Mouse (Mus musculus) heart, embryonic 10.5 days (tissue): ENCODE results near the gene Kat5. TPM values are rescaled to one million over a fixed set of nuclear protein-coding genes. Genes with fewer than 3 reads are reported as not detected.

Source experiments
- DNase-seq: peaks from one replicate; pipeline ENCODE4 v3.0.0-alpha.2; 2017; ENCODE audit warnings: low spot score
- H3K27ac ChIP-seq: fragments of 300-500 bp; sonication (generic); 2 replicates; pipeline ENCODE4 v1.5.1; 2016; ENCODE audit warnings: mild to moderate bottlenecking
- H3K27me3 ChIP-seq: fragments of 300-500 bp; sonication (generic); 2 replicates; pipeline ENCODE4 v1.6.1; 2016; ENCODE audit warnings: mild to moderate bottlenecking; ENCODE audit not compliant: poor library complexity, insufficient read depth, severe bottlenecking
- H3K36me3 ChIP-seq: fragments of 300-500 bp; sonication (generic); 2 replicates; pipeline ENCODE4 v1.6.1; 2016; ENCODE audit warnings: mild to moderate bottlenecking, moderate library complexity
- H3K4me1 ChIP-seq: fragments of 300-500 bp; sonication (generic); 2 replicates; pipeline ENCODE4 v1.6.1; 2016; ENCODE audit warnings: mild to moderate bottlenecking
- H3K4me3 ChIP-seq: fragments of 300-500 bp; sonication (generic); 2 replicates; pipeline ENCODE4 v1.5.1; 2016; ENCODE audit warnings: mild to moderate bottlenecking, moderate library complexity
- H3K9me3 ChIP-seq: fragments of 300-500 bp; sonication (generic); 2 replicates; pipeline ENCODE4 v1.6.1; 2016; ENCODE audit warnings: mild to moderate bottlenecking, moderate library complexity
- WGBS: fragments of 180-500 bp; shearing (Covaris S2); methylation state at CpG from one replicate; pipeline ENCODE4 v1.1.7; 2016; 5-methylcytosine and 5-hydroxymethylcytosine counted together
- polyA plus RNA-seq: library from polyadenylated mRNA; unstranded; fragments of >200 nt; fragmentation: Nextera tagmentation; extraction: Ambion mirVana; gene quantifications from 2 replicates; pipeline ENCODE4 v1.2.1, GENCODE M21; 2016

The Kat5 gene
- polyA plus RNA-seq, 1 experiment from 2014 or later, result 33.2 TPM

DNA sequence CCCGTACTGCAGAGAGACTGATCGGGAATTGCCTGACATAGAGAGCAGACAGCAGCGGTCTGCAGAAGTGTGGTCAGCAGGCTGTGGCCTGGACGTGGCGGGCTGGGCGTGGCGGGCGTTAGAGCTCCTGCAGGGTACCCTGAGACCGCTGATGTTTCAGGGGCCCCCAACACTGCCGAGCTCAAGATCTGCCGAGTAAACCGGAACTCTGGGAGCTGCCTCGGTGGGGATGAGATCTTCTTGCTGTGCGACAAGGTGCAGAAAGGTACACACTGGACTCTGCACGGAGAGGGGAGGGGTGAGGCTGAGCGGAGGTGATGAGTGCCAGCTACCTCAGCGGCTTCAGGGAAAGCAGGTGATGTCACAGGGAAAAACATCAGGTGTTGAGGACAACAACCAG, 31.0 kb upstream of the Kat5 start:
- Histone ChIP-seq H3K27me3 (no peaks in the 10 kb centered on the region), H3K4me1 (peaks cover 52% of the 10 kb centered on the region), H3K36me3 (peaks cover 74% of the 10 kb centered on the region), H3K27ac (peak overlapping the region; percentile 59), H3K9me3 (no peaks in the 10 kb centered on the region), H3K4me3 (no peak overlapping the region)
- DNase-seq, result no peak
- 81% methylated on average over 17 of the region's 17 CpGs for WGBS

DNA sequence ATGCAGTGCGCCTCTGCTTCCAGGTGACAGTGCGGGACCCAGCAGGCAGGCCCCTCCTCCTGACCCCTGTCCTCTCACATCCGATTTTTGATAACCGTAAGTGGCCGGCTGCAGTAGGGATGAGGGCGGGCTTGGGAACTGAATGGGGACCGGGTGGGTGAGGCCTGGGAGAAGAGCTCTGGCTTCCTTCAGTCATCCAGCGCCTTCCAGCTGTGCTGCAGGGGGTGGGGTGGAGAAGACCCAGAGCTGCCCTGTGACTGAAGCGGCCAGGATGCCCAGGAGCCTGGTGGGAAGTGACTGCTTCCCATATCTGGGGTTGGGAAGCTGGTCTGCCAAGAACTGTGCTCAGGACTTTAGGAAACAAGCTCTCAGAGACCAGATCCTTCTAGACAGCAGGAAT, 30.3 kb upstream of the Kat5 start:
- 20% methylated on average over 9 of the region's 9 CpGs for WGBS
- Histone ChIP-seq H3K27me3 (no peaks in the 10 kb centered on the region), H3K36me3 (peaks cover 67% of the 10 kb centered on the region), H3K4me3 (peak overlapping the region; percentile 33), H3K9me3 (no peaks in the 10 kb centered on the region), H3K4me1 (peaks cover 52% of the 10 kb centered on the region), H3K27ac (peak overlapping the region; percentile 59)
- peak; percentile 86 for DNase-seq

DNA sequence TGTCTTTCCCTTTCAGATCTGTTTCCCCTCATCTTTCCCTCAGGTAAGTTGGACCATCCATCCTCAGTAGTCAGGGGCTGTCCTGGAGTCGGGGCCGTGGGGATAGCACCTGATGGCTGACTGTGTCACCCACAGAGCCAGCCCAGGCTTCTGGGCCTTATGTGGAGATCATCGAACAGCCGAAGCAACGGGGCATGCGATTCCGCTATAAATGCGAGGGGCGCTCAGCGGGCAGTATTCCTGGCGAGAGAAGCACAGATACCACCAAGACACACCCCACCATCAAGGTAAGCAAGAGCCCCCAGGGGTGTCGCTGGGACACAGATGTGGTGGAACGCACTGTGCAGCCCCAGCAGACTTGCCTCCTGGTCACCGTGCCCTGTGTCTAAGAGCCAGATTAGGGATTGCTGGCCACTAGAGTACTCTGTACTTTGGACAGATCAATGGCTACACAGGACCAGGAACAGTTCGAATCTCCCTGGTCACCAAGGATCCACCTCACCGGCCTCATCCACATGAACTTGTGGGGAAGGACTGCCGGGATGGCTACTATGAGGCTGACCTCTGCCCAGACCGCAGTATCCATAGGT, 28.5 kb upstream of the Kat5 start:
- peaks cover 52% of the 10 kb centered on the region for H3K4me1 ChIP-seq
- H3K9me3 ChIP-seq, result no peaks in the 10 kb centered on the region
- H3K27ac ChIP-seq, result peak overlapping the region; percentile 97
- H3K4me3 ChIP-seq, result peak overlapping the region; percentile 80
- 89% methylated on average over 18 of the region's 18 CpGs for WGBS
- H3K36me3 ChIP-seq, result peaks cover 49% of the 10 kb centered on the region
- no peak for DNase-seq
- H3K27me3 ChIP-seq, result no peaks in the 10 kb centered on the region

DNA sequence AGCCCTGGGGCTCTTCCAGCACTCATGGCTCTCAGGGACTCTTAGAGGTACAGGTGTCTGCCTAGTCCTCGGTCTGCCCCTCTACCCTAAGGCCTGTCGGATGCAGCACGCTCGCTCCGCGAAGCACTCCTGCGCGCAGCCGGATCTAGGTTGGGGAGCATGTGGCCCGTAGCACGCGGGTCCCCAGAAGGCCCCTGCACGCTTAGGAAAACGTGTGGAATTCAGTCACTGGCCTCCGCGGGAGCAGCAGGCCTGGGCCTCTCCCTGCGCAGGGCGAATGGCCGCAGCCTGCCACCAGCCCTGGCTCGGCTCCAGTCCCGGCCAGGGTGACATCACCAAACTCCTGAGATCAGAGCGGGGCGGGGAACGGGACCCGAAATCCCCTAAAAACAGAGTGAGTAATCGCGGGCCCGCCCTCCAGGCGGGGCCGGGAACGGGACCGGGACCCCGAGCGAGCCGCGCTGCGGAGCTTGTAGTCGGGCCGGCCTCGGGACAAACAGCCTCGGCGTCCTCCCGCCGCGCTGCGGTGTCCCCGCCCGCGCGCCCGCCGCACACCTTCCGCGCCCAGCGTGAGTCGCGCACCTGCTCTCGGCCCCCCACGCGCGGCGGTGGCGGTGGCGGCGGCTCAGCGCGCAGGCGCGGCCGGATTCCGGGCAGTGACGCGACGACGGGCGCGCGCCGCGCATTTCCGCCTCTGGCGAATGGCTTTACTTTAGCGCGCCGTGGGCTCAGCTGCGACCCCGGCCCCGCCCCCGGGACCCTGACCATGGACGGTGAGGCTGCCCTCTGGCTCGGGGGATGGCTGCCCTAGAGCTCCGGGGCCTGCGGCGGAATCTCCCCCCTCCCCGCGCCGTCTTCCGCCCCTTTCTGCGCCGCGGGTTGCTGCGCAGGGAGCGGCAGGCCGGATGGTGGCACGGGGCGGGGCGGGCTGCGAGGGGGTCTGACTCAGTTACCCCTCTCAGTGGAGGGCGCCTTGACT, 27.3 kb upstream of the Kat5 start, which contains the start of gene Rela:
Rela (plus strand) TSS at position 415 of the 979 bp plus-strand sequence.
- Histone ChIP-seq H3K9me3 (no peaks in the 10 kb centered on the region), H3K4me1 (peaks cover 52% of the 10 kb centered on the region), H3K36me3 (peaks cover 38% of the 10 kb centered on the region), H3K27ac (peak within 1 kb of the TSS; percentile 97), H3K27me3 (no peaks in the 10 kb centered on the region), H3K4me3 (peak within 1 kb of the TSS; percentile 80)
- under 1% methylated on average over 102 of the region's 109 CpGs for WGBS
- DNase-seq, result peak; percentile 91

DNA sequence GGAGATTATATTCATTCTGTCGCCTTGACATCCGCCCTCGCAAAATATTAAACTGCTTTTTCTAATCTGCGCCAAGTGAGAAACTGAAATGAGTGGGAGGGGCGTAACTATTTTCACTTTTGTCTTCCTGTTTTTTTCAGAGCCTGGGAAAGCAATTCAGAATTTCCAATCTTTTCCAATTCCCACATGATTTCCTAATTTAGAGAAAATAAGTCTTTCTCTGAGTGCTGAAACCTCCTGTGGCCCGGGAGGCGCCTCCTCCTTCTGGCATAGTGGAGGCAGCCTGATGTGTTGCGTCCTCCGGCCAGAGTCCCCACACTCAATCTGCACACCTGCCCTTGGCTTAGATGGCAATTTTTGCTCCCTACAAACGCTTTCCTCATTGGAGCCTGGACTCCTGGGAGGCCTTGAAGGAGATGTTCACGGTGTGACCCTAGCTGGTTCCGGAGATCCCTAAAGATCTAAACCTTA, 26.6 kb upstream of the Kat5 start:
- Histone ChIP-seq H3K9me3 (no peaks in the 10 kb centered on the region), H3K27ac (peak overlapping the region; percentile 97), H3K27me3 (no peaks in the 10 kb centered on the region), H3K4me3 (peak overlapping the region; percentile 80), H3K36me3 (peaks cover 31% of the 10 kb centered on the region), H3K4me1 (peaks cover 50% of the 10 kb centered on the region)
- 44% methylated on average over 12 of the region's 12 CpGs for WGBS
- no peak for DNase-seq

DNA sequence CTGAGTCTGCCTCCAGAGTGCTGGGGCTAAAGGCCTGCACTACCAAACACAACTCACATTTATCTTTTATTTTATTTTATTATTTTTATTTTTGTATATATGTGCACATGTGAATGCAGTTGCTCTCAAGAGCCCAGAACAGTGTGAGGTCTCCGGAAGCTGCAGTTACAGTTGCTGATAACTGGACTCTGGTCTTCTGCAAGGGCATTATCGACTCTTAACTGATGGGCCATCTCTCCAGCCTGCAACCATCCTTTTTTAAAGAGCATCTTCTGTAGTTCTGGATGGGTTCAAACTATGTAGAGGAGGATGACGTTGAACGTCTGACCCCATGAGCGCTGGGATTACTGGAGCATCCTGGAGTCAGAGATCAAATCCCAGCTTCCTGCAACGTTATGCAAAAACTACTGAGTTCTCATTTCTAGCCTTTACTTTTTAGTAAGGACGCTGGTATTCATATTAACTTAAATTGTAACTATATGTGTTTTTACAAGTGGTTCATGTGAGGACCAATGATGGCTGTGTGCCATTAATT, 26.1 kb upstream of the Kat5 start:
- Histone ChIP-seq H3K36me3 (peaks cover 26% of the 10 kb centered on the region), H3K9me3 (no peaks in the 10 kb centered on the region), H3K4me1 (peaks cover 45% of the 10 kb centered on the region), H3K27me3 (no peaks in the 10 kb centered on the region), H3K27ac (no peak overlapping the region), H3K4me3 (no peak overlapping the region)
- DNase-seq, result no peak
- WGBS, result 78% methylated on average over 7 of the region's 7 CpGs

DNA sequence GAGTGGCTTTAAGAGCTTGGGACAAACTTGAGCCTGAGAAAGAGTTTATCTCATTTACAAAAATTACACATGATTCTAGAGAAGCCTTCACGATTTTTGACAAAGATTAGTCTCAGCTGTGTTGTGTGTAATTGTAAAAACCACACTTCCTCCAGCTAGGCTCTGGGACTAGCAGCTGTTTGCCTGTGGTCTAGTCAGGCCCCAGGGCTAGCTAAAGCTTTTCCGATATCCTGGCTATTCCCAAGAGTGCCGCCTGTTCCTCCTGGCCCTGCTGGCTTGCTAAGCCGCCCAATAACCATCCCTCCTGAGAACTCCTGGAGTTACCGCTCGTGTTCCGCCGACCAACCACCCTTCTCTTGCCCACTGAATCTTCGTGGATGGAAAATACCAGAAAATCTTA, 22.1 kb upstream of the Kat5 start:
- Histone ChIP-seq H3K4me3 (no peak overlapping the region), H3K9me3 (no peaks in the 10 kb centered on the region), H3K27me3 (no peaks in the 10 kb centered on the region), H3K4me1 (peaks cover 11% of the 10 kb centered on the region), H3K36me3 (no peaks in the 10 kb centered on the region), H3K27ac (no peak overlapping the region)
- DNase-seq, result no peak
- WGBS, result 66% methylated on average over 9 of the region's 9 CpGs

DNA sequence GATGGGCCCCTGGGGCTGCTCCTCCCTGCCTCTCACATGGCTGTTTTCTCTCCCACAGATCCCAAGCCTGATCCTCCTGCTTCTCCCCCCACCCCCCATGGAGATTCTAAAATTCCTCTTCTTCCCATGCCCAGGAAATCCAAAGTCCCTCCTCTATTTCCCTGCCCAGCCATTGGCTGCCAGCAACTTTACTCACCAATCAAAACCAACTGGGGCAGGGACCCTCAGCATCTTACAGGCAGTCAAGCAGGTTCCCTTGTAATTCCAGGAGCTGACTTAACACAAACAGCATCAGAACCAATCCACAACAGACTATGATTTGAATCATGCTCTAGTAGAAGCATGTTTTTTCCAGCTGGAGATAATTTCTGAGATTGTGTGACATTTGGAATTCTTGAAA, 19.9 kb upstream of the Kat5 start:
- H3K4me1 ChIP-seq, result no peaks in the 10 kb centered on the region
- no peak overlapping the region for H3K27ac ChIP-seq
- H3K36me3 ChIP-seq, result no peaks in the 10 kb centered on the region

DNA sequence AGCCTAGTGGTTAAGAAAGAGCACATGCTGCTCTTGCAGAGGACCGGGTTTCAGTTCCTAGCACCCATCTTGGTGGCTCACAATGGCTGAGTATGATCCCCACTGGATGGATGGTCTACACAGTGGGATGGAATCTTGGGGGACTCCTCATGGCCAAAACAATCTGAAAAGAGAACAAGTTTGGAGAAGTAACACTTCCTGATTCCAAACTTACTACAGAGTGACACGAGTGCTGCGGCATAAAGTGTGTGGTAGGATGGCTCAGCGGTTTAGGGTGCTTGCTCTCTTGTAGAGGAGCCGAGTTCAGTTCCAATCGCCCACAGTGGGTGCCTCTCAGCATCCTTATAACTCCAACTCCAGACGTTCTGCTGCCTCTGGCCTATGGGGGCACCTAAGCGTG, 15.3 kb upstream of the Kat5 start:
- no peak for DNase-seq
- 84% methylated on average over 8 of the region's 8 CpGs for WGBS
- no peak overlapping the region for H3K27ac ChIP-seq
- H3K4me1 ChIP-seq, result no peaks in the 10 kb centered on the region
- no peaks in the 10 kb centered on the region for H3K27me3 ChIP-seq
- H3K4me3 ChIP-seq, result no peak overlapping the region
- no peaks in the 10 kb centered on the region for H3K36me3 ChIP-seq
- no peaks in the 10 kb centered on the region for H3K9me3 ChIP-seq

More for the DNA sequence above, 19.9 kb upstream of the Kat5 start:
- no peak for DNase-seq
- Histone ChIP-seq H3K27me3 (no peaks in the 10 kb centered on the region), H3K4me3 (no peak overlapping the region), H3K9me3 (no peaks in the 10 kb centered on the region)

DNA sequence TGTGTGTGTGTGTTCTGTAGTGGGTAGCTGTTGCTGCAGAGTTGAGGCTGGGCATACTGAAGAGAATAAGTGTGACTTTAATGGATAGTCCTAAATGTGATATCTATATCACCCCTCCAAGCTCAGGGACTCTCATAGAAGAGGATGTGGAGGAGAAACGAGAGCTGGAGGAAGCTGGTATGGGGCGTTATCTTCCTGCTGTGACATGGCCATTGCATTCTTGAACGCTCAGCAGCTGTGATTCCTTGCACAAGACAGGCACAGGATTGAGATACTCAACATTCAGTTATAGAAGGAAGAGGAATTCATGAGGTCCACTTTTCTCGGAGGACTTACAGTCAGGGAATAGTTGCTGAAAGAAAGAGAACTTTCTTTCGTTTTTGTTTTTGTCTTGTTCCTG, 11.8 kb upstream of the Kat5 start:
- no peak overlapping the region for H3K27ac ChIP-seq
- 58% methylated on average over 5 of the region's 5 CpGs for WGBS

DNA sequence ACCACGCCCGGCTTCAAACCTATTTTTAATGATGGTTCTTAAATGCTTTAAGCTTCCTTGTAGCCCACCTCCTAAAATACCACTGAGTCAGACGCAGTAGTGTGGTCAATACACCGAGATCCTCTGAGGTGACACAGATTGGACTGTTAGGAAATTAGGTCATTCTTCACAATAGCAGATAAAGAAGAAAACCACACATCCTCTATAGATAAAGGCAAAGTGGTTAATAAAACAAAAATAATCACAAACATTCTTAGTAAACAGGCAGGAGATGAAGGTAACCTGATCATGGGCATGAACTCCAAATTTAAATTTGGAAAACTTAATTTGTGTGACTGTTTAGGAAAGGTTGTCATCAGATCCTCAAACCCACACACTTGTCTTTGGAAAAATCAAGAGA, 10.0 kb upstream of the Kat5 start:
- H3K27ac ChIP-seq, result no peak overlapping the region
- H3K4me3 ChIP-seq, result no peak overlapping the region
- H3K27me3 ChIP-seq, result no peaks in the 10 kb centered on the region
- WGBS, result 68% methylated on average over 4 of the region's 4 CpGs
- H3K4me1 ChIP-seq, result no peaks in the 10 kb centered on the region
- DNase-seq, result no peak
- no peaks in the 10 kb centered on the region for H3K36me3 ChIP-seq
- H3K9me3 ChIP-seq, result no peaks in the 10 kb centered on the region

More for the DNA sequence above, 11.8 kb upstream of the Kat5 start:
- DNase-seq, result no peak
- Histone ChIP-seq H3K4me1 (no peaks in the 10 kb centered on the region), H3K27me3 (no peaks in the 10 kb centered on the region), H3K4me3 (no peak overlapping the region), H3K36me3 (no peaks in the 10 kb centered on the region), H3K9me3 (no peaks in the 10 kb centered on the region)

DNA sequence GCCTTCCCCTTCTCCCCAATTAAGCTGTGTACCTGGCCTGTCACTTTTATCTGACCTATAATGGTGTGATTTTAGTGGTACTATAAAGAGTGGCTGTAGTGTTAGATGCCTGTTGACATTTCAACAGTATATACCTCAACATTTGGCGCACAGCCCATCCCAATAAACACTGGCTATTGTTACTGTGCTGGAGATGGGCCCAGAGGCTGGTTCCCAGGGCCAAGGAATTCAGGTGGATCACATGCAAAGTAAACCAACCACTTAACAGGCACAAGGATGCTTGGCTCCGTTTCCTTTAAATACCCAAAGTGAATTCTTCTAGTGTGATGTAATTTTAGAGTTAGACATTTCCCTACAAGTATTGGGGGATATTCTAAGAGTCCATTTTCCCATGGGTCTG, 4.9 kb upstream of the Kat5 start:
- no peak for DNase-seq
- no peaks in the 10 kb centered on the region for H3K9me3 ChIP-seq
- H3K36me3 ChIP-seq, result no peaks in the 10 kb centered on the region
- peaks cover 9% of the 10 kb centered on the region; the same call in 1 of the 2 replicates for H3K4me1 ChIP-seq
- WGBS, result 79% methylated on average over 2 of the region's 2 CpGs
- no peaks in the 10 kb centered on the region for H3K27me3 ChIP-seq
- H3K27ac ChIP-seq, result no peak overlapping the region
- no peak overlapping the region for H3K4me3 ChIP-seq
